Mouse (Mus musculus): ENCODE data around the gene Brd1. TPM values are rescaled to one million over a fixed set of nuclear protein-coding genes. Genes with fewer than 3 reads are reported as not detected.
A peak's percentile ranks its signal among the peaks of the same experiment; 100 is the strongest.
"Not testable (repeated sequence)": the region's sequence is repeated elsewhere in the genome, so short reads cannot be mapped to it uniquely, and the experiment has no call there.

Gene Brd1
- 15.3 TPM in 2 replicates for polyA plus RNA-seq (2014; fragmentation: Nextera tagmentation; extraction: Ambion mirVana)

DNA sequence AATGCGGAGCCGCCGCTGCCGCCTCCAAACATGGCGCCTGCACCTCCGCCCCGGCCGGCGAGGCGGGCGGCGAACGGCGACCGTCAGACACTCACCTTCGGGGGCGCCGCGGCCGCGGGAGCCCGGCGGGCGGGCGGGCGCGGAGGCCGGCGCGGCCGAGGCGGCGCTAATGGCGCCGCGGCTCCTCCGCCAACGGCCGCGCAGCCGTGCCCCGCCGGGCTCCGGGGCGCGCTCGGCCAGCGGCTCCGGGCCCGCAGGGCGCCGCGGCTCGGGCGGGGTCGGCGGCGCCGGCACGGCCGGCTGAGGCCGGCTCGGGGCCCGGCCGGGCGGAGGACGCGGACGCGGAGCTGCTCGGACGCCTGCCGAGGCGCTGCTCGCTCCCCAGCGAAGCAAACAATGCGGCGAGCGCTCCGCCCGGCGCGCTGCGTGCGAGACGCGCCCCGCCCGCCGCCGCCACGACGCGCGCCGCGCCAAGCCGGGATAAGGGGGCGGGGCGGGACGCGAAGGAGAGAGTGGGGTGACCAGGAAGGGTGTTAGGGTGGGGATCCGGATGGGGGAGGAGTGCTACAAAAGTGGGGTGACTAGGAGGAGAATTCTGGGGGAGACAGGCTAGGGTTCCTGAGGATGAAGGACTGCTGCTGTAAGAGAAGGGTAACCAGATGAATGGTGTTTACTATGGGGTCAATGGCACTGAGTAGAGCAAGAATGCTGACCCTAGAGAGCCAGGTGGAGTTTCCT lies at the start of gene Brd1:
Gene Brd1, minus strand, starts transcription at position 400 of the 738 bp plus-strand sequence.
- peak within 1 kb of the TSS; percentile 94 for H3K4me2 ChIP-seq (ENCODE audit: low read length)
- peak; percentile 74 for ATAC-seq (ENCODE audit: insufficient number of reproducible peaks, insufficient read depth, low FRiP score, low read depth)
- H3K36me3 ChIP-seq (ENCODE audit: control insufficient read depth, insufficient read depth, low read length) = peaks cover 17% of the 10 kb centered on the region
- H3K4me1 ChIP-seq (ENCODE audit: control insufficient read depth in 2 of 2, insufficient read depth in 2 of 2, low read length in 2 of 2) = peaks cover 12 to 28% of the 10 kb centered on the region in 2 experiments
- H3K4me3 ChIP-seq (ENCODE audit: control insufficient read depth in 1 of 2, insufficient read depth in 1 of 2, low read depth in 1 of 2, low read length in 2 of 2) = peak within 1 kb of the TSS; percentile 82 to 100
- no peaks in the 10 kb centered on the region for H3K27me3 ChIP-seq (ENCODE audit: control insufficient read depth, insufficient read depth, low read length)
- WGBS = under 1% methylated on average over 89 of the region's 103 CpGs
- H3K9ac ChIP-seq (ENCODE audit: low read length) = peak within 1 kb of the TSS; percentile 99
- H3K9me3 ChIP-seq (ENCODE audit: control insufficient read depth, low read length) = no peaks in the 10 kb centered on the region
- peak within 1 kb of the TSS; percentile 54 to 91 for H3K27ac ChIP-seq (replicated peaks in 1 of 2; ENCODE audit: control insufficient read depth in 1 of 2, insufficient read depth in 1 of 2, low read depth in 2 of 2, low read length in 2 of 2)

- H3K36me3 ChIP-seq (ENCODE audit: control insufficient read depth, insufficient read depth, low read length) = peaks cover 41% of the 10 kb centered on the region
- not testable (repeated sequence) for ATAC-seq (ENCODE audit: insufficient number of reproducible peaks, insufficient read depth, low FRiP score, low read depth)
- 91% methylated on average over 5 of the region's 5 CpGs for WGBS
Measured at GRCm38 (mm10) chr15:88774630-88775029, 40.6 kb upstream of the Brd1 start.

GRCm38 (mm10) chr15:88768537-88768936 lies 34.5 kb upstream of the Brd1 start:
- H3K4me2 ChIP-seq (ENCODE audit: low read length) = no peak overlapping the region
- peaks cover 32% of the 10 kb centered on the region for H3K36me3 ChIP-seq (ENCODE audit: control insufficient read depth, insufficient read depth, low read length)
- H3K9ac ChIP-seq (ENCODE audit: low read length) = no peak overlapping the region
- no peaks in the 10 kb centered on the region for H3K4me1 ChIP-seq (ENCODE audit: control insufficient read depth in 2 of 2, insufficient read depth in 2 of 2, low read length in 2 of 2)
- H3K4me3 ChIP-seq (ENCODE audit: control insufficient read depth in 1 of 2, insufficient read depth in 1 of 2, low read depth in 1 of 2, low read length in 2 of 2) = no peak overlapping the region
- no peaks in the 10 kb centered on the region for H3K27me3 ChIP-seq (ENCODE audit: control insufficient read depth, insufficient read depth, low read length)
- H3K27ac ChIP-seq (replicated peaks in 1 of 2; ENCODE audit: control insufficient read depth in 1 of 2, insufficient read depth in 1 of 2, low read depth in 2 of 2, low read length in 2 of 2) = no peak overlapping the region
- no peaks in the 10 kb centered on the region for H3K9me3 ChIP-seq (ENCODE audit: control insufficient read depth, low read length)
- ATAC-seq (ENCODE audit: insufficient number of reproducible peaks, insufficient read depth, low FRiP score, low read depth) = no peak
- WGBS = 84% methylated on average over 1 of the region's 1 CpGs

More at GRCm38 (mm10) chr15:88774630-88775029, 40.6 kb upstream of the Brd1 start:
- H3K27me3 ChIP-seq (ENCODE audit: control insufficient read depth, insufficient read depth, low read length); H3K4me2 ChIP-seq (ENCODE audit: low read length); H3K27ac ChIP-seq (replicated peaks in 1 of 2; ENCODE audit: control insufficient read depth in 1 of 2, insufficient read depth in 1 of 2, low read depth in 2 of 2, low read length in 2 of 2); H3K9me3 ChIP-seq (ENCODE audit: control insufficient read depth, low read length); H3K4me3 ChIP-seq (ENCODE audit: control insufficient read depth in 1 of 2, insufficient read depth in 1 of 2, low read depth in 1 of 2, low read length in 2 of 2); H3K9ac ChIP-seq (ENCODE audit: low read length); H3K4me1 ChIP-seq (ENCODE audit: control insufficient read depth in 2 of 2, insufficient read depth in 2 of 2, low read length in 2 of 2): not testable (repeated sequence)

DNA sequence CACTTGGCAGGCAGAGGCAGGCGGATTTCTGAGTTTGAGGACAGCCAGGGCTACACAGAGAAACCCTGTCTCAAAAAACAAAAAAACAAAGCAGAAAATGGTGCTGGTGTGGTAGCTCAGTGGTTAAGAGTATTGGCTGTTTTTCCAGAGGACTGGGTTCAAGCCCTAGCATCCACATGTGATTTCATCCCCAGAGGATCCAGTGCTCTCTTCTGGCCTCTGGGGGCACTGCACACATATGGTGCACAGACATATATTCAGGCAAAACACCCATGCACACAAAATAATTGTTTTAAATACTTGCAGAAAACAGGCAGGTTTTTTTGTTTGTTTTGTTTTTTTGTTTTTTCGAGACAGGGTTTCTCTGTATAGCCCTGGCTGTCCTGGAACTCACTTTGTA lies 32.1 kb upstream of the Brd1 start:
- not testable (repeated sequence) for H3K9me3 ChIP-seq (ENCODE audit: control insufficient read depth, low read length); H3K9ac ChIP-seq (ENCODE audit: low read length); H3K27me3 ChIP-seq (ENCODE audit: control insufficient read depth, insufficient read depth, low read length); H3K4me3 ChIP-seq (ENCODE audit: control insufficient read depth in 1 of 2, insufficient read depth in 1 of 2, low read depth in 1 of 2, low read length in 2 of 2); H3K4me1 ChIP-seq (ENCODE audit: control insufficient read depth in 2 of 2, insufficient read depth in 2 of 2, low read length in 2 of 2); ATAC-seq (ENCODE audit: insufficient number of reproducible peaks, insufficient read depth, low FRiP score, low read depth); H3K27ac ChIP-seq (replicated peaks in 1 of 2; ENCODE audit: control insufficient read depth in 1 of 2, insufficient read depth in 1 of 2, low read depth in 2 of 2, low read length in 2 of 2); H3K4me2 ChIP-seq (ENCODE audit: low read length)
- WGBS = 93% methylated on average over 2 of the region's 2 CpGs
- H3K36me3 ChIP-seq (ENCODE audit: control insufficient read depth, insufficient read depth, low read length) = peaks cover 37% of the 10 kb centered on the region

- Histone ChIP-seq H3K4me3 (ENCODE audit: control insufficient read depth in 1 of 2, insufficient read depth in 1 of 2, low read depth in 1 of 2, low read length in 2 of 2) (no peak overlapping the region), H3K9me3 (ENCODE audit: control insufficient read depth, low read length) (no peaks in the 10 kb centered on the region), H3K27ac (replicated peaks in 1 of 2; ENCODE audit: control insufficient read depth in 1 of 2, insufficient read depth in 1 of 2, low read depth in 2 of 2, low read length in 2 of 2) (no peak overlapping the region), H3K4me2 (ENCODE audit: low read length) (no peak overlapping the region), H3K36me3 (ENCODE audit: control insufficient read depth, insufficient read depth, low read length) (peaks cover 45% of the 10 kb centered on the region), H3K9ac (ENCODE audit: low read length) (no peak overlapping the region), H3K4me1 (ENCODE audit: control insufficient read depth in 2 of 2, insufficient read depth in 2 of 2, low read length in 2 of 2) (peaks cover 12 to 22% of the 10 kb centered on the region in 2 experiments; a peak in 3 of 4 replicates), H3K27me3 (ENCODE audit: control insufficient read depth, insufficient read depth, low read length) (no peaks in the 10 kb centered on the region)
- 82% methylated on average over 4 of the region's 4 CpGs for WGBS
- no peak for ATAC-seq (ENCODE audit: insufficient number of reproducible peaks, insufficient read depth, low FRiP score, low read depth)
Measured at GRCm38 (mm10) chr15:88761551-88761950, 27.5 kb upstream of the Brd1 start.

DNA sequence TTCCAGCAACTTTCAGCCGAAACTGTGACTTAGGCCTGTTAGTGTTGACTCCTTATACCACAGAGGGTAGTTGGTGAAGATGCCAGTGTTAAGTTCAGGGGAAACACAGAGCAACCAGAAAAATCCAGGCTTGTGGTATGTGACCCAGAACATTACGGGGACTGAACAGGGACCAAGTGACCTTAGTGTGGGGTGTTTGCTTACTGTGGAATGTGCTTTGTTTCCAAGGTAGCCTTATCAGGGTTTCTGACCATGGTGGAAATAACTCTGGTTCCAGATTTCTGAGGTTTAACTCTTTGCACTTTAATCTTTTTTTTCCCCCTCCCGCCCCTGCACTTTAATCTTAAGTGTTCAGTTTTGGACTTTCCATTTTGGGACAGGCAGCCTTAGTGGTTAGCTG lies 24.0 kb upstream of the Brd1 start:
- H3K9ac ChIP-seq (ENCODE audit: low read length) = peak overlapping the region; percentile 14; the same call in 1 of the 2 replicates
- H3K36me3 ChIP-seq (ENCODE audit: control insufficient read depth, insufficient read depth, low read length) = peaks cover 57% of the 10 kb centered on the region
- ATAC-seq (ENCODE audit: insufficient number of reproducible peaks, insufficient read depth, low FRiP score, low read depth) = no peak
- H3K4me3 ChIP-seq (ENCODE audit: control insufficient read depth in 1 of 2, insufficient read depth in 1 of 2, low read depth in 1 of 2, low read length in 2 of 2) = no peak overlapping the region
- H3K27ac ChIP-seq (replicated peaks in 1 of 2; ENCODE audit: control insufficient read depth in 1 of 2, insufficient read depth in 1 of 2, low read depth in 2 of 2, low read length in 2 of 2) = peak overlapping the region; percentile 81 to 85
- H3K27me3 ChIP-seq (ENCODE audit: control insufficient read depth, insufficient read depth, low read length) = no peaks in the 10 kb centered on the region
- H3K9me3 ChIP-seq (ENCODE audit: control insufficient read depth, low read length) = no peaks in the 10 kb centered on the region
- peak overlapping the region; percentile 41 for H3K4me2 ChIP-seq (ENCODE audit: low read length)
- 14% methylated on average over 3 of the region's 3 CpGs for WGBS
- H3K4me1 ChIP-seq (ENCODE audit: control insufficient read depth in 2 of 2, insufficient read depth in 2 of 2, low read length in 2 of 2) = peaks cover 12 to 31% of the 10 kb centered on the region in 2 experiments; a peak in 3 of 4 replicates

- H3K9me3 ChIP-seq (ENCODE audit: control insufficient read depth, low read length) = no peaks in the 10 kb centered on the region
- H3K4me1 ChIP-seq (ENCODE audit: control insufficient read depth in 2 of 2, insufficient read depth in 2 of 2, low read length in 2 of 2) = peaks cover 13 to 36% of the 10 kb centered on the region in 2 experiments
- peaks cover 35% of the 10 kb centered on the region for H3K36me3 ChIP-seq (ENCODE audit: control insufficient read depth, insufficient read depth, low read length)
- no peak overlapping the region for H3K27ac ChIP-seq (replicated peaks in 1 of 2; ENCODE audit: control insufficient read depth in 1 of 2, insufficient read depth in 1 of 2, low read depth in 2 of 2, low read length in 2 of 2)
- 97% methylated on average over 18 of the region's 18 CpGs for WGBS
- H3K9ac ChIP-seq (ENCODE audit: low read length) = no peak overlapping the region
- H3K27me3 ChIP-seq (ENCODE audit: control insufficient read depth, insufficient read depth, low read length) = no peaks in the 10 kb centered on the region
- H3K4me2 ChIP-seq (ENCODE audit: low read length) = no peak overlapping the region
- no peak overlapping the region for H3K4me3 ChIP-seq (ENCODE audit: control insufficient read depth in 1 of 2, insufficient read depth in 1 of 2, low read depth in 1 of 2, low read length in 2 of 2)
- ATAC-seq (ENCODE audit: insufficient number of reproducible peaks, insufficient read depth, low FRiP score, low read depth) = no peak
Measured at GRCm38 (mm10) chr15:88755761-88756160, 21.7 kb upstream of the Brd1 start.
